Comparison of ENCODE assay signal across 8 mouse cellular contexts in genomic region chr14:46398091-46398695, GRCm38 (mm10). TPM values are rescaled to one million over a fixed set of nuclear protein-coding genes. Genes with fewer than 3 reads are reported as not detected.
A peak's percentile ranks its signal among the peaks of the same experiment; 100 is the strongest.
DNase-seq lines count a peak whose midpoint lies in the region; ATAC-seq and TF ChIP-seq lines count a peak whose summit lies in the region.

No protein-coding gene starts in this region.

- no peaks in the 10 kb centered on the region for H3K9me3 ChIP-seq in E14TG2a.4 (ENCODE audit: low read length)
- H3K9me3 ChIP-seq in embryonic facial prominence, embryonic 14.5 days (ENCODE audit: control insufficient read depth, low read length): no peaks in the 10 kb centered on the region
- no peaks in the 10 kb centered on the region for H3K9me3 ChIP-seq in lung, embryonic 16.5 days (ENCODE audit: control insufficient read depth, low read length)

- H3K36me3 ChIP-seq in E14TG2a.4 (ENCODE audit: insufficient read depth, low read length): no peaks in the 10 kb centered on the region
- no peaks in the 10 kb centered on the region for H3K36me3 ChIP-seq in embryonic facial prominence, embryonic 14.5 days (ENCODE audit: control insufficient read depth, insufficient read depth, low read length)
- H3K36me3 ChIP-seq in lung, embryonic 16.5 days (ENCODE audit: control insufficient read depth, insufficient read depth, low read length): no peaks in the 10 kb centered on the region

- 3% methylated on average over 27 of the region's 27 CpGs for WGBS in embryonic facial prominence, embryonic 14.5 days
- 4% methylated on average over 27 of the region's 27 CpGs for WGBS in lung, embryonic 16.5 days

- H3K9ac ChIP-seq in embryonic facial prominence, embryonic 14.5 days (ENCODE audit: low read depth, low read length): peak overlapping the region; percentile 23; the same call in 1 of the 2 replicates
- H3K9ac ChIP-seq in lung, embryonic 16.5 days (ENCODE audit: low read length): peak overlapping the region; percentile 49; the same call in 1 of the 2 replicates

- H3K27me3 ChIP-seq in E14TG2a.4 (ENCODE audit: insufficient read depth, low read length): peaks cover 23% of the 10 kb centered on the region
- peaks cover 31% of the 10 kb centered on the region for H3K27me3 ChIP-seq in embryonic facial prominence, embryonic 14.5 days (replicated peaks; ENCODE audit: control insufficient read depth, insufficient read depth, low read length)
- peaks cover 7% of the 10 kb centered on the region for H3K27me3 ChIP-seq in lung, embryonic 16.5 days (ENCODE audit: control insufficient read depth, insufficient read depth, low read depth, low read length)

- peaks cover 54% of the 10 kb centered on the region for H3K4me1 ChIP-seq in E14TG2a.4 (replicated peaks; ENCODE audit: low read depth, low read length)
- H3K4me1 ChIP-seq in embryonic facial prominence, embryonic 14.5 days (ENCODE audit: control insufficient read depth, insufficient read depth, low read length): peaks cover 13% of the 10 kb centered on the region
- peaks cover 6% of the 10 kb centered on the region; the same call in 1 of the 2 replicates for H3K4me1 ChIP-seq in lung, embryonic 16.5 days (replicated peaks; ENCODE audit: control insufficient read depth, insufficient read depth, low read length)

- DNase-seq in embryonic facial prominence, embryonic 14.5 days (ENCODE audit: low spot score): no peak
- peak; percentile 48 for DNase-seq in kidney, adult 18-20 months
- peak; percentile 72 for DNase-seq in urinary bladder, postnatal 14 days (ENCODE audit: low spot score)
- no peak for DNase-seq in MN1 (ENCODE audit: low spot score)
- DNase-seq in frontal cortex, adult 2 months (ENCODE audit: extremely low spot score in 1 of 2, low spot score in 1 of 2): no peak
- no peak for DNase-seq in thymus, adult 18-20 months

- TF ChIP-seq CTCF in E14TG2a.4 (conservative IDR thresholded peaks at IDR 0.05; ENCODE audit: low read length): no peak

- H3K27ac ChIP-seq in embryonic facial prominence, embryonic 14.5 days (replicated peaks; ENCODE audit: low read depth, low read length): no peak overlapping the region
- no peak overlapping the region for H3K27ac ChIP-seq in lung, embryonic 16.5 days (ENCODE audit: low read length)

- H3K4me3 ChIP-seq in E14TG2a.4 (replicated peaks; ENCODE audit: low read length): peak overlapping the region; percentile 71
- peak overlapping the region; percentile 32 for H3K4me3 ChIP-seq in embryonic facial prominence, embryonic 14.5 days (ENCODE audit: low read depth, low read length)
- peak overlapping the region; percentile 35 for H3K4me3 ChIP-seq in lung, embryonic 16.5 days (ENCODE audit: low read length)

- peak overlapping the region; percentile 57 for H3K4me2 ChIP-seq in embryonic facial prominence, embryonic 14.5 days (ENCODE audit: low read depth, low read length)
- peak overlapping the region; percentile 57 for H3K4me2 ChIP-seq in lung, embryonic 16.5 days (ENCODE audit: low read depth, low read length)

- ATAC-seq in embryonic facial prominence, embryonic 14.5 days (ENCODE audit: low read depth): peak; percentile 33; the same call in 1 of the 2 replicates
- peak; percentile 72 for ATAC-seq in lung, embryonic 16.5 days (ENCODE audit: low read depth)

RNA-seq across cellular contexts. Expression of gene Bmp4, which starts 7.7 kb away (rescaled TPM):
- 12.3 and 16.4 TPM in 2 replicates for polyA plus RNA-seq in embryonic facial prominence, embryonic 14.5 days (2014; fragmentation: Nextera tagmentation; extraction: Ambion mirVana)
- 78.9 and 79.0 TPM in 2 replicates for polyA plus RNA-seq in lung, embryonic 16.5 days (2015; fragmentation: Nextera tagmentation; extraction: Ambion mirVana)
- 5.4 and 8.1 TPM in 2 replicates for polyA plus RNA-seq in frontal cortex, adult 2 months (2012; rRNA removed)

RNA-seq across cellular contexts. Expression of gene Gm15217, which starts 19.0 kb away (rescaled TPM):
- polyA plus RNA-seq in embryonic facial prominence, embryonic 14.5 days (2014; fragmentation: Nextera tagmentation; extraction: Ambion mirVana): not detected in 2 replicates
- 0.49 TPM in 1 of 2 replicates, not detected in the other for polyA plus RNA-seq in lung, embryonic 16.5 days (2015; fragmentation: Nextera tagmentation; extraction: Ambion mirVana)
- polyA plus RNA-seq in frontal cortex, adult 2 months (2012; rRNA removed): not detected in 2 replicates

Comparison
In these comparisons a context has a peak if more than half of its experiments do, and no peak if none do; other contexts are left out.
1. DNase-seq: peak in kidney, adult 18-20 months (single experiment) and urinary bladder, postnatal 14 days (single experiment); none in embryonic facial prominence, embryonic 14.5 days (single experiment), MN1 (single experiment), frontal cortex, adult 2 months (0 of 2) and thymus, adult 18-20 months (0 of 2).
2. Peak in every context shown above with its lines, with median percentiles within 50 percentile points of each other: H3K4me3 ChIP-seq.